Mouse (Mus musculus) adrenal gland, adult (tissue): Measurements from ENCODE around the gene Cd300lg.
A peak's percentile ranks its signal among the peaks of the same experiment; 100 is the strongest.

ENCODE experiments used
- DNase-seq, 2 experiments: peaks; one replicate each; pipeline ENCODE4 v3.0.0; 2022 to 2023; ENCODE audit warnings: low spot score in 1 of 2; ENCODE audit not compliant: inconsistent age in 2 of 2

Cd300lg gene

GRCm38 (mm10) chr11:102049875-102050482 lies 8.7 kb downstream of the Cd300lg start:
- DNase-seq: peak; percentile 39 to 65

DNA sequence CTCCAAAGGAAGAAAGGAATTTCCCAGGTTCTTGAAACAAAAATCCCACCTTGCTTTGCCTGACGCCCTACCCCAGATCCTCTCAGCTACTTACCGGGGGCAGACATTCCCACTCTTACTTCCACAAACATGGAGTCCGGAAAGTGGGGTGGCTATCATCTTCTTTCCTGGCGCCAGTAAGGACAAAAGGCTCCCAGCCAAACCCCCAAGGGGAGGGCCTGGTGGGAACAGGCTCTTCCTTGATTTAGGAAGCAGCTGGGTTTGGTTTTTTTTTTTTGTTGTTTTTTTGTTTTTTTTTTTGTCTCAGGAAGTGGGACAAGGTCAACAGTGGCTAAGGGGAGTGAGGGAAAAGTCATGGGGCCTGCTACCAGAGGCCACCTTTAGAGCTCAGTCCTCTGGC lies 10.2 kb downstream of the Cd300lg start:
- peak; percentile 75 to 80 for DNase-seq

DNA sequence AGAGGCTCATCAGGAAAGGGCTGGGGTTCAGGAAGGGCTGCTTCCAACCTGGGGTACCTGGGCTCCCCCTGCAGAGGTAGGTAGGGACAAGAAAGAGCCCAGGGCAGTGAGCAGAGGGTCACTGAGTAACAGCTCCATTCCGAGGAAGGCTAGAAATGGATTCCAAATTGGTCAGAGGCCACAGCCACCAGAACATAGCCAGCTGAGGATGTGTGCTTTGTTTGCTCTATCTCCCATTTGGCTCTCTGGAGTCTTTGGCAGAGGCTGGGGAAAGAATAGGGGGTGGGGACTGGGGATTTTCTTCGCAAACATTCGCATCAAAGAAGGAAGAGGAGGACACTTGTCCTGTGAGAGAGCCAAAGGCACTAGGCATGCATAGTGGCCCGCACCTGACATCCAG lies 10.6 kb downstream of the Cd300lg start:
- peak; percentile 37 to 65 for DNase-seq

- peak in 1 of 2 experiments; percentile 8 for DNase-seq
Measured at GRCm38 (mm10) chr11:102052697-102053096, 11.4 kb downstream of the Cd300lg start.

- peak; percentile 70 to 73 for DNase-seq
Measured at GRCm38 (mm10) chr11:102053183-102053582, 11.9 kb downstream of the Cd300lg start.

- peak; percentile 62 to 75 for DNase-seq
Measured at GRCm38 (mm10) chr11:102053847-102054246, 12.5 kb downstream of the Cd300lg start.

GRCm38 (mm10) chr11:102061236-102061940 lies 20.1 kb downstream of the Cd300lg start:
- DNase-seq: peak; percentile 77 to 93

GRCm38 (mm10) chr11:102061941-102062473 lies 20.7 kb downstream of the Cd300lg start:
- peak; percentile 15 to 46 for DNase-seq

DNA sequence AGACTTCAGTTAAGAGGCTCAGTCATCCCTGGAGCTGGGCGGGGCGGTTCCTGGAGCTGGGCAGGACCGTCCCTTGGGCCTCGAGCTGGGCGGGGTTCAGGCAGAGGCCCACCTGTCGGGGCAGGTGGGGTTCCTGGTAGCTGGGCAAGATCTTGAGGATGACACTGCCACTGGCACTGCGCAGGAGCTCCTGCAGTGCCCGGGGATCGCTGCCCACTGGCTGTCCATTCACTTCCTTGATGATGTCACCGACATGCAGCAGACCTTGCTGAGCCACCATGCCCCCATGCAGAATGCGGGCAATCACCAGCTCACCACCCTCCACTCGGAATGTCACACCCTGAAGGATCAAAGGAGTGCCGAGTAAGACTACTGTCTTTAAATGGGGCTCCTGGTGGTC lies 21.8 kb downstream of the Cd300lg start:
- DNase-seq: no peak

GRCm38 (mm10) chr11:102068969-102069368 lies 27.7 kb downstream of the Cd300lg start:
- peak; percentile 10 to 60 for DNase-seq

DNA sequence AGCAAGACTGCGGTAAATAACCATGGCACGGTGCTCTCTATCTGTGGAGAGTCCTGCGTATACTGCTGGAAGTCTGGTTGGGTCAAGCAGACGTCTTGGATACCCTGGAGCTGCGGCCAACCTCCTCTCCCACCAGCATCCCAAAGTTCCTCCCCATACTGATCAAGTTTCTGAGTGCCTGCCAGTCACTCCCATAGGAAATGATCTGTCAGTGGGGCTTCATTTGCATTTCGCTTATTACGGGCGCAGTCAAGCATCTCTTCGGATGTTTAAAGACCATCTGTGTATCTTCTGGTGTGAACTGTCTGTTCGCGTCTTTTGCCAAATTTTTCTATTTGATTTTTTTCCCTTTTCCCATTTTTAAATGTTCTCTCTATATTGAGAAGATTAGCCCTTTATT lies 28.3 kb downstream of the Cd300lg start:
- DNase-seq: no peak

GRCm38 (mm10) chr11:102070426-102070825 lies 29.1 kb downstream of the Cd300lg start:
- DNase-seq: no peak

GRCm38 (mm10) chr11:102072729-102073128 lies 31.4 kb downstream of the Cd300lg start:
- no peak for DNase-seq

GRCm38 (mm10) chr11:102073722-102074121 lies 32.4 kb downstream of the Cd300lg start:
- no peak for DNase-seq

- peak; percentile 80 to 87 for DNase-seq
Measured at GRCm38 (mm10) chr11:102082322-102082721, 41.0 kb downstream of the Cd300lg start.

DNA sequence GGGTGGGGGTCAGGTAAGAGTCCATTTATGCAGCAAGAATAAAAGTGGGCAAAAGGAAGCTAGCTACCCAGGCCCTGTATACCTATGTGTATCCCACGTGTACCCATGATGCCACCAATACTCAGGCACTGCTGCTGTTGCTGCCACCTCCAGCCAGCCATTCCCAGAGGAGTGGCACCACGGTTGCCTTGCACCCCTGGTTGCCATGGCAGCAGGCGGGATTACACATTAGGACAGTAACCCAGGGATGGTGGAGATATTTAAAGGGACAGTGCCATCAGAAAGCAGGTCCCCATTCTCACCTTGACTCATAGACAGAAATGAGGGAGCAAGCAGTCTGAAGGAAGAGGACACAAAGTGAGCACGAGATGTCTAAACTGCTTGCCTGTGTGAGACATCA lies 41.9 kb downstream of the Cd300lg start:
- no peak for DNase-seq

DNA sequence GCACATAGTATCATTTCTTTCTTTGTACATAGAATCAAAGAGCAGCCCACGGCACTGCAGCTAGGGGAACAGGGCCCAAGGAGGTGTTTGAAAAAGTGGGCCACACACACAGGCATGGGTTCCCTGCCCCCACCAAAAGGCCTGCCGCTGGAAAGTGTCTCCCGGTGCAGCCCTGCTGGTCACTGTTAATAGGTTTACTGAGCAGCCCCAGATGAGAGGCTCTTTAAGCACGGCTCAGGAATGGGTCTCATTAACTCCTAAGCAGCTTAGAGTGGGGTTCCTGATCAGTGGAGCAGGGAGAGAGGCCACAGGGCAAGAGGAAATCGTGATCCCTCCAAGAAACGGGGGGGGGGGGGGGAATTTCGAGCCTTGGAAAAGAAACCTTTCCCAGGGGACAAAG lies 42.9 kb downstream of the Cd300lg start:
- DNase-seq: no peak

DNA sequence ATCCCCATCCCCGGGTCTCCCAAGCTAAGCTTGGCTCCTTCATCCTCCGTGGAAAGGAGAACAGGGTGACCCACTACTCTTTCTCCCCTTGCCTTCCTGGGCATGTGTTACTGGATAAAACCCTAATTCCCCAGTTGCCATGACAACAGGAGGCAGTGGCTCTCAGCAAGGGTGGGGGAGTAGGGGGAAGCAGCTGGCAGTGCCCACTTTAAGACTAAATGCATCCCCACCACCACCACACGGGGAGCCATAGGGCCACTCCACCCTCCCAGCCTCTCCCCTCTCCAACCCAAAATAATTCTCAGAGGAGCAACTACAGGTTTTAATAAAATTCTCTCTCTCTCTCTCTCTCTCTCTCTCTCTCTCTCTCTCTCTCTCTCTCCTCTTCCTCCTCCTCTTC lies 45.0 kb downstream of the Cd300lg start:
- peak in 1 of 2 experiments; percentile 57 for DNase-seq

- peak; percentile 88 to 96 for DNase-seq
Measured at GRCm38 (mm10) chr11:102087081-102087751, 45.9 kb downstream of the Cd300lg start.

DNA sequence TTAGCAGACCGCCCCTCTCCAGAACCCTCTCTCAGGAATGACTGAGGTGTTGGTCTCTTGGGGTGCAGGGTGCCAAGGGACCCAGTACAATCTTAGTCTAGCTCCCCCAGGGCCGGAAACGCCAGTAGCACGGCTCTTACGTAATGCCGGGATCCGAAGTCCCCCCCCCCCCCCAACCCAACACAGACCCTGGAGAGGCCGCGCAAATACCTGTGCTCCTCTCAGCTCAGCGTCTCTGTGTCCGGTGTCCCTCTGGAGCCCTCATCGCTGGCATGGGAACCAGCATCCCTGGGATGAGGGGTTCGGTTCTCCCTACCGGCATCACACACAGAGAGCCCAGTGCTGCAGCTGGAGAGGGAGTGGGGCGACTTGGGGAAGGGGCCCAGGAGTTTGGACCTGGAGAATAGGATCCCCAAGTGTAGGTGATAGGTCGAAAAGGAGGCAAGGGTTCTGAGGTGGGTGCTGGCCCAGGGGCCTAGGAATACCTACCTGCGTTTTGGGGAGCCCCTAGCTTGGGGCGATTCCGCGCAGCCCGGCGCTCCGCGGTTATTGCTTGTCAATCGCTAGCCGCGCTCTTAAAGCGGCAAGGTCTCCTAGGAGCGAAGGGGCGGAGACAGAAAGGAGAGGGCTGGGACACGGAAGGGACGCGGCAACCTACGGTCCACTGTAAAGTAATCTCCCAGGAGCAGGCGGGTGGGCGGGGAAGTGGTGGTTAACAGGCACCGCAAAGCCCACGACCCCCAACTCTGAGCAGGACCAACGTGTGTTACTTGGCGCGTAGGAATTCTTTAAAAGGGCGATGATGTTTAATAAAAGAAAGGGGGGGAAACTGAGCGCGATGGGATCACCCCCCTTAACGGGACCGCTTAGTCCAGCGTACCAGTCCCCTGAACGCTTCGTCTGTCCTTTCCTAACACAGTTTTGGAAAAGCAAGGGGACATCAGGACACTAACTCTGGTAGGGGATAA lies 46.9 kb downstream of the Cd300lg start, which contains the start of gene Mpp2:
TSS of gene Mpp2 (minus strand) at position 585 of the 968 bp plus-strand sequence.
- peak; percentile 82 to 92 for DNase-seq
